Mouse (Mus musculus): ENCODE data around the gene Foxp1. TPM values are rescaled to one million over a fixed set of nuclear protein-coding genes. Genes with fewer than 3 reads are reported as not detected.

Foxp1 gene
- total RNA-seq, 2 experiments from 2014 or later: 35.8 to 46.8 TPM

- no peak for DNase-seq (ENCODE audit: low spot score in 2 of 2)
Measured at GRCm38 (mm10) chr6:99160348-99160693, 362.2 kb downstream of the Foxp1 start.

GRCm38 (mm10) chr6:99159452-99160347 is 362.8 kb downstream of the Foxp1 start:
- DNase-seq (ENCODE audit: low spot score in 2 of 2): peak in 1 of 2 experiments; percentile 5

DNA sequence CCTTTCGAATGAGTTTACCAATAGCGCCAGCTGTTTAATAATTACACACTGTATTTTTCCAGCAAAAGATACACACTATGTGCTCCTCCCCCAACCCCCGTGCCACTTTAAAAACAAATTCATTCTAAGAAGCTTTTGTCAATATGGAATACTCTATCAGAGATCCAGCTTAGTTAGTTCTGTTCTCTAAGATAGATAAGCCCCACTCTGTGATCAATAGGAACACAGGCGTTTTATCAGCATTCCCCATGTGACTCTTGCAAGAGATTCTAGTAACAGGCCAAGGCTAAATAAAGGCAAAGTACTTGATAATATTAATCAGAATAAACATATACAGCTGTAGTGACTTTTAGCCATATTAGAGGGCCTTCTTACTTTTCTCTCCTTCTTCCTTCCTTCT is 368.8 kb downstream of the Foxp1 start:
- no peak for DNase-seq (ENCODE audit: low spot score in 2 of 2)

- DNase-seq (ENCODE audit: low spot score in 2 of 2): no peak
Measured at GRCm38 (mm10) chr6:99146400-99146905, 376.1 kb downstream of the Foxp1 start.

- no peak for DNase-seq (ENCODE audit: low spot score in 2 of 2)
Measured at GRCm38 (mm10) chr6:99145033-99145432, 377.5 kb downstream of the Foxp1 start.

- DNase-seq (ENCODE audit: low spot score in 2 of 2): no peak
Measured at GRCm38 (mm10) chr6:99143756-99144036, 378.8 kb downstream of the Foxp1 start.

DNA sequence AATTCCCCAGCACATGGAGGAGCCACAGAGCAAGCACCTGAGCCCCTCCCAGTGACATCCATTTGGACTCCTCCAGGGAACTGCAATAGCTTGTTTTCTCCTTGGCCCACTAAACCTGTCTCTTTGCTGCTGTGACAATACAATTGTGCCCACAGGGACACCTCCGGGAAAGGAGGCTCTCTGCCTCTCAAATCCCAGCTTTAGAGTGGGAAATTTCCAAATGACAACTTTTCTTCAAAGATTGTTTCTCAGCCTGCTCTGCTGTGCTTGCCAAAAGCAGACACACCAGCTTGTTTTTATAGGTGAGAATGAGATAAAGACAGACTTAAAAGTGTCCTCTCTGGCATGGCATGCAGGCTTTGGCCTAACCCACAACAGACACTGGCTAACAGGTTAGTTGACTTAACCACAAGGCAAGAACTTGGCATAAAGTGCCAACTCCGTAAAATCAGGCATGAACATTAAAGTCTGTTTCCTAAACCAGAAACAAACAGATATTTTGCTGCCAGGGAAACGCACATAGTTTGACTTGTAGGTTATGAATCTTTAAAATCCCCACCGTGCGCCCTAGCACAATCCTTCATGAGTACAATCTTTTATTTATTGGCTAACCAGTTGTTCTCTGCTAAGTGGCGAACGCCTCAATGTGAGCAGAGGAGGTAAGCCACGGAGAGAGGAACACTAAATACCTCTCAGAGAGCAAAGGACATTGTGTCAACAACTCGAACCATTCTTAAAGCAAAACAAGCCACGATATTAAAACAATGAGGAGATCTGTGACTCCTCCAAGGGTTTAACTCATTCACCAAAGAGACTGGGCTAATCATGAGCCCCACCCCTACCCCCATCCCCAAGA is 379.4 kb downstream of the Foxp1 start:
- DNase-seq (ENCODE audit: low spot score in 2 of 2): no peak

- no peak for DNase-seq (ENCODE audit: low spot score in 2 of 2)
Measured at GRCm38 (mm10) chr6:99138041-99138440, 384.5 kb downstream of the Foxp1 start.

DNA sequence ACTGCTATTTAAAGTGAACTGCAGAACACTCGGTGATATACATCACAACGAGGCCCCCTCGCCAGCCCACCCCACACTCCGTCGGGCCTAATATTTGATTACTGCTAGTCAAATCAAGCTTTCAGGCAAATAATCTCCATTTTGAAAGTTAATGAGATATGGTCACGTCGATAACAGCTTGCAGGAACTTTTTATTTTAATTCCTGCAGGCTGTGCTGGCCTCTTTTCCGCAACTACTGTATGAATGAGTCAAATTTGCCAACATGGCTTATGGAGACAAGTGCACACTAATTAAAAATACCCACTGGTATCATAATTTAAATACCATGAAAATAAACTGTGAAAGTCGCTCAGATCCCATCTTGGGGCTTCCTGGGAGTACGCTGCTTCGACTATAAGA is 385.4 kb downstream of the Foxp1 start:
- no peak for DNase-seq (ENCODE audit: low spot score in 2 of 2)

- DNase-seq (ENCODE audit: low spot score in 2 of 2): no peak
Measured at GRCm38 (mm10) chr6:99135938-99136729, 386.4 kb downstream of the Foxp1 start.

- DNase-seq (ENCODE audit: low spot score in 2 of 2): no peak
Measured at GRCm38 (mm10) chr6:99131815-99132214, 390.7 kb downstream of the Foxp1 start.

GRCm38 (mm10) chr6:99130758-99131410 is 391.6 kb downstream of the Foxp1 start:
- no peak for DNase-seq (ENCODE audit: low spot score in 2 of 2)

GRCm38 (mm10) chr6:99126717-99127116 is 395.8 kb downstream of the Foxp1 start:
- no peak for DNase-seq (ENCODE audit: low spot score in 2 of 2)

GRCm38 (mm10) chr6:99120776-99121766 is 401.4 kb downstream of the Foxp1 start:
- DNase-seq (ENCODE audit: low spot score in 2 of 2): no peak

- DNase-seq (ENCODE audit: low spot score in 2 of 2): no peak
Measured at GRCm38 (mm10) chr6:99118534-99118933, 404.0 kb downstream of the Foxp1 start.

DNA sequence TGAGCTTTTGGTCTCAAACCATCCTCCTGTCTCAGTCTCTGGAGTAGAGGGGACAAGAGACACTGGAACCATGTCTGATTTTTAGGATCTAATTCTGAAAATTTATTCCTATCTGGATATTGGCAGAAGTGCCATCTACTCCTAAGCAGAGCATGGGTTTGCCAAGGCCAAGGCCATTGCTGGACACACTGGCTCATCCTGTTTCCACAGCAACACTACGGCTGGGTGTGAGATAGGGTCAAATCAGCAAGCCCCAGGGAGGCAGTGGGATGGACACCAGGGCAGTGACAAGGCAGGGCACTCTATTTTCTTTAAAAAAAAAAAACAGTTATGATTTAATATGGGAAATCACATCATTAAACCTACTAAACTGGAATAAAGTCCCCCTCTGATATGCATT is 405.1 kb downstream of the Foxp1 start:
- DNase-seq (ENCODE audit: low spot score in 2 of 2): peak in 1 of 2 experiments; percentile 16

- DNase-seq (ENCODE audit: low spot score in 2 of 2): no peak
Measured at GRCm38 (mm10) chr6:99111856-99112255, 410.7 kb downstream of the Foxp1 start.

GRCm38 (mm10) chr6:99108417-99108816 is 414.1 kb downstream of the Foxp1 start:
- DNase-seq (ENCODE audit: low spot score in 2 of 2): no peak

GRCm38 (mm10) chr6:99107674-99108073 is 414.8 kb downstream of the Foxp1 start:
- DNase-seq (ENCODE audit: low spot score in 2 of 2): no peak
